Comparison of ENCODE assay signal across 9 mouse cellular contexts in genomic region chr9:41803680-41804460, GRCm38 (mm10).
DNase-seq lines count a peak whose midpoint lies in the region; ATAC-seq and TF ChIP-seq lines count a peak whose summit lies in the region.
"Had no signal": no experiment of that assay in that cellular context is flagged by ENCODE, and none has a peak within 500 bp of the region (broad histone marks: within the 10 kb centered on the region; RNA-seq: fewer than 3 reads in every experiment).

No protein-coding gene starts in this region.

- no peaks in the 10 kb centered on the region; the same call in 1 of the 2 replicates for H3K9me3 ChIP-seq in kidney, embryonic 16.5 days (ENCODE audit: low read length)
- H3K9me3 ChIP-seq in embryonic facial prominence, embryonic 12.5 days = no peaks in the 10 kb centered on the region
- no peaks in the 10 kb centered on the region for H3K9me3 ChIP-seq in hindbrain, postnatal 0 days (ENCODE audit: low read length)

- no peak for DNase-seq in kidney, postnatal 25 days
- peak; percentile 83 for DNase-seq in hindbrain, postnatal 0 days (ENCODE audit: low spot score)
- DNase-seq in right cerebral cortex, postnatal 10 days (ENCODE audit: low spot score in 2 of 2) = peak; percentile 73 to 79
- DNase-seq in gastrocnemius, postnatal 4 days (ENCODE audit: low spot score in 2 of 2) = no peak
- DNase-seq in gastrocnemius, postnatal 36 days = no peak
- no peak for DNase-seq in kidney, adult 8-10 months
- DNase-seq: cerebellum, adult 18-20 months had no signal

- no peaks in the 10 kb centered on the region for H3K27me3 ChIP-seq in kidney, embryonic 16.5 days (ENCODE audit: insufficient read depth, low read length)
- no peaks in the 10 kb centered on the region for H3K27me3 ChIP-seq in embryonic facial prominence, embryonic 12.5 days
- no peaks in the 10 kb centered on the region for H3K27me3 ChIP-seq in hindbrain, postnatal 0 days (ENCODE audit: insufficient read depth, low read length)

- no peak for ATAC-seq in kidney, embryonic 16.5 days (ENCODE audit: low FRiP score, low TSS enrichment)
- no peak for ATAC-seq in embryonic facial prominence, embryonic 12.5 days (ENCODE audit: insufficient number of reproducible peaks, insufficient read depth, low FRiP score, low TSS enrichment)
- ATAC-seq in hindbrain, postnatal 0 days = no peak

- peaks cover 16% of the 10 kb centered on the region for H3K4me1 ChIP-seq in kidney, embryonic 16.5 days (ENCODE audit: insufficient read depth, low read length)
- H3K4me1 ChIP-seq in embryonic facial prominence, embryonic 12.5 days = peaks cover 25% of the 10 kb centered on the region
- H3K4me1 ChIP-seq in hindbrain, postnatal 0 days (ENCODE audit: insufficient read depth, low read length) = peaks cover 8% of the 10 kb centered on the region; the same call in 1 of the 2 replicates

- H3K4me2 ChIP-seq in kidney, embryonic 16.5 days (replicated peaks; ENCODE audit: low read depth, low read length) = no peak overlapping the region
- H3K4me2 ChIP-seq in embryonic facial prominence, embryonic 12.5 days (replicated peaks) = no peak overlapping the region
- no peak overlapping the region for H3K4me2 ChIP-seq in hindbrain, postnatal 0 days (ENCODE audit: low read depth, low read length)

- H3K4me3 ChIP-seq in kidney, embryonic 16.5 days (ENCODE audit: low read length) = no peak overlapping the region
- no peak overlapping the region for H3K4me3 ChIP-seq in embryonic facial prominence, embryonic 12.5 days
- H3K4me3 ChIP-seq in hindbrain, postnatal 0 days (ENCODE audit: low read length) = no peak overlapping the region

- H3K36me3 ChIP-seq in kidney, embryonic 16.5 days (ENCODE audit: insufficient read depth, low read length) = no peaks in the 10 kb centered on the region
- H3K36me3 ChIP-seq in embryonic facial prominence, embryonic 12.5 days = no peaks in the 10 kb centered on the region
- H3K36me3 ChIP-seq in hindbrain, postnatal 0 days (ENCODE audit: insufficient read depth, low read length) = no peaks in the 10 kb centered on the region

- intact Hi-C loops in gastrocnemius, postnatal 36 days (cut with DNase I) = no loop called here

- TF ChIP-seq CTCF in hindbrain, postnatal 0 days (IDR thresholded peaks at IDR 0.05; ENCODE audit: low read depth) = no peak

- WGBS in kidney, embryonic 16.5 days = 59% methylated on average over 11 of the region's 11 CpGs
- WGBS in embryonic facial prominence, embryonic 12.5 days = 64% methylated on average over 11 of the region's 11 CpGs
- 61% methylated on average over 11 of the region's 11 CpGs for WGBS in hindbrain, postnatal 0 days

- no peak overlapping the region for H3K9ac ChIP-seq in kidney, embryonic 16.5 days (replicated peaks; ENCODE audit: low read length)
- H3K9ac ChIP-seq in embryonic facial prominence, embryonic 12.5 days = no peak overlapping the region
- no peak overlapping the region for H3K9ac ChIP-seq in hindbrain, postnatal 0 days (replicated peaks; ENCODE audit: low read length)

- H3K27ac ChIP-seq in kidney, embryonic 16.5 days (ENCODE audit: low read length) = peak overlapping the region; percentile 74; the same call in 1 of the 2 replicates
- H3K27ac ChIP-seq in embryonic facial prominence, embryonic 12.5 days = peak overlapping the region; percentile 98
- H3K27ac ChIP-seq in hindbrain, postnatal 0 days = no peak overlapping the region

Comparison
In these comparisons a context has a peak if more than half of its experiments do, and no peak if none do; other contexts are left out.
1. DNase-seq: peak in hindbrain, postnatal 0 days (single experiment) and right cerebral cortex, postnatal 10 days (2 of 2); none in kidney, postnatal 25 days (0 of 2), gastrocnemius, postnatal 4 days (0 of 2), gastrocnemius, postnatal 36 days (0 of 2) and kidney, adult 8-10 months (0 of 2).